Mouse (Mus musculus): ENCODE data around the gene Gja4. TPM values are rescaled to one million over a fixed set of nuclear protein-coding genes. Genes with fewer than 3 reads are reported as not detected.
A peak's percentile ranks its signal among the peaks of the same experiment; 100 is the strongest.

The Gja4 gene
- polyA plus RNA-seq (2014; fragmentation: Nextera tagmentation; extraction: Ambion mirVana), result 4.4 and 5.5 TPM in 2 replicates

DNA sequence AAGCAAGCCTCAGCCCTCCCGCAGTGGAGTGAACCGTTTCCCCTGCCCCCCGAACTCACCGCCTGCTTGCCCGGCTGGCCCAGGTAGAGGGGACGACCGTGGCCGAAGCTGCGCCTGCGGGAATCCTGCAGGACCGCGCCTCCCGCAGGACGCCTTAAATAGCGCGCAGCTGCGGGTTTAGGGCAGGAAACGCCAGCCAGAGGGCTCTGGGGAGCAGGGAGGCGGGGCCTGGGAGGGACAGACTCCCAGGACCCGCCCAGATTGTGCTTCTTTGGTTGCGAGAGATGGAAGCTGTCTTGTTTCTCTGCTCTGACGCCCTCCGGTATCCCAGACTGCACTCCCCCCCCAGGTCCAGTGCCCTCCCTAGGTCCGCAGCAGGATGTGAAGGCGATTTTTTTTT lies at the start of gene Gja4:
Gene Gja4, minus strand, starts transcription at position 179 of the 400 bp plus-strand sequence.
- H3K27ac ChIP-seq (ENCODE audit: low read depth, low read length), result no peak within 1 kb of the TSS
- no peaks in the 10 kb centered on the region; the same call in 1 of the 2 replicates for H3K4me1 ChIP-seq (replicated peaks; ENCODE audit: control insufficient read depth, insufficient read depth, low read length)
- peak within 1 kb of the TSS; percentile 74 for H3K4me2 ChIP-seq
- H3K9ac ChIP-seq (ENCODE audit: low read depth, low read length), result peak within 1 kb of the TSS; percentile 52
- DNase-seq (ENCODE audit: low spot score) (peak; percentile 73), ATAC-seq (replicated peaks; ENCODE audit: low FRiP score) (peak; percentile 73)
- H3K36me3 ChIP-seq (ENCODE audit: control insufficient read depth, insufficient read depth, low read length), result no peaks in the 10 kb centered on the region
- WGBS, result under 1% methylated on average over 25 of the region's 25 CpGs
- H3K9me3 ChIP-seq (ENCODE audit: control insufficient read depth, low read length), result no peaks in the 10 kb centered on the region
- peaks cover 16% of the 10 kb centered on the region for H3K27me3 ChIP-seq (replicated peaks; ENCODE audit: control insufficient read depth, insufficient read depth, low read length)
- peak within 1 kb of the TSS; percentile 56 for H3K4me3 ChIP-seq (ENCODE audit: low read depth, low read length)

DNA sequence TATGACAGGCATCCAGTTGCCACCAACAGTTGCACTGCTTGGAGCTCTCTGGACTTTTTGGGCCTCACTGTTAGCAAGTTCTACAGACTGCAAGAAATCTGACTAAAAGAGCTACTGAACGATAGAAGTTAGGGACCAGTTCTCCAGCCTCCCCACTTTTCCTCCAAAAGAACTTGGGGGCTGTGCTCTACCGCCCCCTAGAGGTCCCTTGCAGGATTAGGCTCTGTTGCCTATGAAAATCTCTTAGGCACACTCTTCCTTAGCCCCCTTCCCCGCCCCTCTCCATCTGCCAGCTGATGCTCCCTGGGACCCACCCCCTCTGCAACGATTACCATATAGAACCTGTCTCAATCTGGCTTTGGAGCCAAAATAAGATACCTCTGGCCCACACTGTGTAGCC lies 49.5 kb upstream of the Gja4 start:
- ATAC-seq (replicated peaks; ENCODE audit: low FRiP score), result no peak
- Histone ChIP-seq H3K4me3 (ENCODE audit: low read depth, low read length) (no peak overlapping the region), H3K27me3 (replicated peaks; ENCODE audit: control insufficient read depth, insufficient read depth, low read length) (no peaks in the 10 kb centered on the region), H3K4me2 (no peak overlapping the region), H3K4me1 (replicated peaks; ENCODE audit: control insufficient read depth, insufficient read depth, low read length) (no peaks in the 10 kb centered on the region), H3K9me3 (ENCODE audit: control insufficient read depth, low read length) (no peaks in the 10 kb centered on the region), H3K27ac (ENCODE audit: low read depth, low read length) (no peak overlapping the region), H3K36me3 (ENCODE audit: control insufficient read depth, insufficient read depth, low read length) (no peaks in the 10 kb centered on the region), H3K9ac (ENCODE audit: low read depth, low read length) (no peak overlapping the region)
- WGBS, result 59% methylated on average over 4 of the region's 4 CpGs
- no peak for DNase-seq (ENCODE audit: low spot score)

- H3K36me3 ChIP-seq (ENCODE audit: control insufficient read depth, insufficient read depth, low read length), result no peaks in the 10 kb centered on the region
- no peaks in the 10 kb centered on the region for H3K9me3 ChIP-seq (ENCODE audit: control insufficient read depth, low read length)
- H3K27ac ChIP-seq (ENCODE audit: low read depth, low read length), result no peak overlapping the region
- H3K9ac ChIP-seq (ENCODE audit: low read depth, low read length), result no peak overlapping the region
- H3K4me3 ChIP-seq (ENCODE audit: low read depth, low read length), result no peak overlapping the region
- WGBS, result 46% methylated on average over 3 of the region's 3 CpGs
- no peaks in the 10 kb centered on the region for H3K27me3 ChIP-seq (replicated peaks; ENCODE audit: control insufficient read depth, insufficient read depth, low read length)
- DNase-seq (ENCODE audit: low spot score) (no peak), ATAC-seq (replicated peaks; ENCODE audit: low FRiP score) (no peak)
- H3K4me1 ChIP-seq (replicated peaks; ENCODE audit: control insufficient read depth, insufficient read depth, low read length), result no peaks in the 10 kb centered on the region
- H3K4me2 ChIP-seq, result no peak overlapping the region
Measured at GRCm38 (mm10) chr4:127362520-127362919, 48.7 kb upstream of the Gja4 start.

DNA sequence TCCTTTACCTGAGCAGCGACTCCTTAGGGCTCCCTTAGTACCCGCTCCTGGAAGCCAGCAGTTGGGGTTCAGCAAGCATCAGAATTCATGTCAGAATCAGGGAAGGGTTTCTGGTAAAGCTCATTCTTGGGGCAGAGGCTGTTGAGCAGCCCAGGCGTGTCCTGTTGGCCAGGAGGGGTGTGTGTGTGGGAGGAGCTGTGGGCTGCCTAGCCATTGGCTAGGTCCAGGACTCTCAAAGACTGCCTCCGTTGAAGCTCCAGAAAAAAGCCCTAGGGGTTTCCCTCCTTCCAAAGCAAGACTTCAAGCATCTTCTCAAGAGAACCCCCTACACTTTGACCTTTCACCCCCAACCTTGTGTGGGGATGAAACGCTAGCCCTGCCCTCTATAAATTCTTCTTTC lies 44.2 kb upstream of the Gja4 start, which contains the start of gene Gjb5:
Gene Gjb5, minus strand, starts transcription at position 164 of the 400 bp plus-strand sequence.
- no peaks in the 10 kb centered on the region for H3K9me3 ChIP-seq (ENCODE audit: control insufficient read depth, low read length)
- no peak within 1 kb of the TSS for H3K4me3 ChIP-seq (ENCODE audit: low read depth, low read length)
- H3K4me2 ChIP-seq, result no peak within 1 kb of the TSS
- H3K9ac ChIP-seq (ENCODE audit: low read depth, low read length), result no peak within 1 kb of the TSS
- DNase-seq (ENCODE audit: low spot score), result no peak
- H3K27me3 ChIP-seq (replicated peaks; ENCODE audit: control insufficient read depth, insufficient read depth, low read length), result no peaks in the 10 kb centered on the region
- no peak within 1 kb of the TSS for H3K27ac ChIP-seq (ENCODE audit: low read depth, low read length)
- WGBS, result 18% methylated on average over 5 of the region's 5 CpGs
- no peak for ATAC-seq (replicated peaks; ENCODE audit: low FRiP score)
- H3K4me1 ChIP-seq (replicated peaks; ENCODE audit: control insufficient read depth, insufficient read depth, low read length), result no peaks in the 10 kb centered on the region
- H3K36me3 ChIP-seq (ENCODE audit: control insufficient read depth, insufficient read depth, low read length), result no peaks in the 10 kb centered on the region

GRCm38 (mm10) chr4:127354506-127355485 lies 41.0 kb upstream of the Gja4 start:
- Histone ChIP-seq H3K4me2 (no peak overlapping the region), H3K9me3 (ENCODE audit: control insufficient read depth, low read length) (no peaks in the 10 kb centered on the region), H3K9ac (ENCODE audit: low read depth, low read length) (no peak overlapping the region), H3K4me1 (replicated peaks; ENCODE audit: control insufficient read depth, insufficient read depth, low read length) (no peaks in the 10 kb centered on the region), H3K36me3 (ENCODE audit: control insufficient read depth, insufficient read depth, low read length) (no peaks in the 10 kb centered on the region), H3K27ac (ENCODE audit: low read depth, low read length) (no peak overlapping the region), H3K4me3 (ENCODE audit: low read depth, low read length) (no peak overlapping the region), H3K27me3 (replicated peaks; ENCODE audit: control insufficient read depth, insufficient read depth, low read length) (no peaks in the 10 kb centered on the region)
- no peak for ATAC-seq (replicated peaks; ENCODE audit: low FRiP score)
- DNase-seq (ENCODE audit: low spot score), result no peak
- WGBS, result 48% methylated on average over 15 of the region's 15 CpGs

DNA sequence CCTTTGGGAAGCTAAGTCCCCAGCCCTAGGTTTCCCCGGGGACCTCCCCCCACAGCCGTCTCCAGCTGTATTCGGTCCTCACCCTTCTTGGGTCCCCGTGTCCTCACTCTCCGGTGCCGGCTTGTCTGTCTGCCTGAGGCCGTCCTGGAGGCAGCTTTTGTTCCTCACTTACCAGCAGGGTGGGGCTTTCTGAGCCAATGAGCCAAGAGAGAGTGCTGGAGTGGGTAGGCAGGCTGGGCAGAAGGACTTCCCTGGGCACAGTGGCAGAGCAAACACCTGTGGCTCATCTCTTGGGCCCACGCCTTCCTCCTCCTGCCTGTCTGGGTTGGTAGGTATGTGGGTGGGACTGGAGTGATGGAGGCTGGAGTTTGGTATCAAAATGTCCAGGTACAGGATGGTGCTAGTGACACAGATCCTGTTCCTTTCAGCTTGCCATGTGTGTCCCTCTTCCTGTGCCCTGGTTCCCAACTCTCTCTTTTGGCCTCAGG lies 40.2 kb upstream of the Gja4 start, which contains the start of gene Gjb4:
Gene Gjb4, minus strand, starts transcription at position 131 of the 488 bp plus-strand sequence.
- 81% methylated on average over 8 of the region's 8 CpGs for WGBS
- Histone ChIP-seq H3K9ac (ENCODE audit: low read depth, low read length) (no peak within 1 kb of the TSS), H3K4me1 (replicated peaks; ENCODE audit: control insufficient read depth, insufficient read depth, low read length) (no peaks in the 10 kb centered on the region), H3K9me3 (ENCODE audit: control insufficient read depth, low read length) (no peaks in the 10 kb centered on the region), H3K36me3 (ENCODE audit: control insufficient read depth, insufficient read depth, low read length) (no peaks in the 10 kb centered on the region), H3K27me3 (replicated peaks; ENCODE audit: control insufficient read depth, insufficient read depth, low read length) (no peaks in the 10 kb centered on the region), H3K4me2 (no peak within 1 kb of the TSS), H3K27ac (ENCODE audit: low read depth, low read length) (no peak within 1 kb of the TSS), H3K4me3 (ENCODE audit: low read depth, low read length) (no peak within 1 kb of the TSS)
- DNase-seq (ENCODE audit: low spot score) (no peak), ATAC-seq (replicated peaks; ENCODE audit: low FRiP score) (no peak)

DNA sequence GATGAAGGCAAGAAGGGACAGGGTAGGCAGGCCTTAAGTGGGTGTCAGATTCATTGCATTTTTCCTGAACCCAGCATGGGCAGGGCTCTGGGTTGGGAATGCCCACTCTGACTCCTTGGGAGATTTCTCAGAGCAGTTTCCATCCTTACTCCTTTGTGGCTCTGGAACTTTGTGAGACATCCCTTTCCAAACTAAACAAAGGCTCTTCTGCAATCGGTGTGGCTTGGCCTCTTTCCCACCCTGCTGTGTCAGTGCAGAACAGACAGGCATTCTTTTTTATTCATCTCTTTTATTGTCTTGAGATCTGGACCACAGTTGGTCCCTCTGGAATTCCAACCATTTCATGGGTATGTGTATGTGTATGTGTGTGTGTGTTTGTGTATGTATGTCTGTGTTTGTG lies 38.8 kb upstream of the Gja4 start:
- Histone ChIP-seq H3K4me1 (replicated peaks; ENCODE audit: control insufficient read depth, insufficient read depth, low read length) (no peaks in the 10 kb centered on the region), H3K27ac (ENCODE audit: low read depth, low read length) (no peak overlapping the region), H3K9ac (ENCODE audit: low read depth, low read length) (no peak overlapping the region), H3K36me3 (ENCODE audit: control insufficient read depth, insufficient read depth, low read length) (no peaks in the 10 kb centered on the region), H3K9me3 (ENCODE audit: control insufficient read depth, low read length) (no peaks in the 10 kb centered on the region), H3K27me3 (replicated peaks; ENCODE audit: control insufficient read depth, insufficient read depth, low read length) (no peaks in the 10 kb centered on the region), H3K4me3 (ENCODE audit: low read depth, low read length) (no peak overlapping the region), H3K4me2 (no peak overlapping the region)
- ATAC-seq (replicated peaks; ENCODE audit: low FRiP score) (no peak), DNase-seq (ENCODE audit: low spot score) (no peak)
- WGBS, result 67% methylated on average over 1 of the region's 1 CpGs

GRCm38 (mm10) chr4:127349560-127350300 lies 35.9 kb upstream of the Gja4 start:
- H3K27ac ChIP-seq (ENCODE audit: low read depth, low read length), result no peak overlapping the region
- WGBS, result 42% methylated on average over 4 of the region's 4 CpGs
- no peaks in the 10 kb centered on the region for H3K27me3 ChIP-seq (replicated peaks; ENCODE audit: control insufficient read depth, insufficient read depth, low read length)
- H3K4me1 ChIP-seq (replicated peaks; ENCODE audit: control insufficient read depth, insufficient read depth, low read length), result no peaks in the 10 kb centered on the region
- no peaks in the 10 kb centered on the region for H3K9me3 ChIP-seq (ENCODE audit: control insufficient read depth, low read length)
- H3K9ac ChIP-seq (ENCODE audit: low read depth, low read length), result no peak overlapping the region
- H3K4me2 ChIP-seq, result no peak overlapping the region
- no peaks in the 10 kb centered on the region for H3K36me3 ChIP-seq (ENCODE audit: control insufficient read depth, insufficient read depth, low read length)
- ATAC-seq (replicated peaks; ENCODE audit: low FRiP score), result no peak
- no peak overlapping the region for H3K4me3 ChIP-seq (ENCODE audit: low read depth, low read length)
- no peak for DNase-seq (ENCODE audit: low spot score)
